Mouse (Mus musculus): ENCODE measurements around the gene Crmp1.
A peak's percentile ranks its signal among the peaks of the same experiment; 100 is the strongest.

Crmp1 gene

DNA sequence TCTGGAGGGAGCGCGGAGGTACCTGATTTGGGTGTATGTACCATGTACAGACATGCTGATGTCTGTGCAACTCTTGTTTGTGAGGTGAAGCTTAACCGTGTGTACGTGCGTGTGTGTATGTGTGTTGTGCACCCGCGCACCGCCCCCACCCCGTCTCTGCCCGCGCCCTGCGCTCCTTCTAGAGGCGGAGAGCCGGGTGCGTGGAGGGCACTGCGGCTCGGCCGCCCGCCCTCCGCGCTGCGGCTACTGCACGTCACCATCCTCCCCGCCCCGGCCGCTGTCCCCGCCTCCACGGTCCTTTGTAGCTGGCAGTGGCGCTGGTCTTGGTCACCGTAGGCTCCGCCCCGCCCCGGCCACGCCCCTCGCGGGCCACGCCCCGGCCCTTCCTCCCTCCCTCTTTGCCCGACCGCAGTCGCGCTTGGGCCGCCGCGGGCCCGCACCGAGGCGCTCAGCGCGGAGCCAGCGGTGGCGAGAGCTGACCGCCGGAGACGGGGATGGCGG is at the start of gene Crmp1:
Gene Crmp1, plus strand, starts transcription at position 290 of the 501 bp plus-strand sequence.
- DNase-seq (ENCODE audit: low read depth, low spot score) = peak; percentile 97

DNA sequence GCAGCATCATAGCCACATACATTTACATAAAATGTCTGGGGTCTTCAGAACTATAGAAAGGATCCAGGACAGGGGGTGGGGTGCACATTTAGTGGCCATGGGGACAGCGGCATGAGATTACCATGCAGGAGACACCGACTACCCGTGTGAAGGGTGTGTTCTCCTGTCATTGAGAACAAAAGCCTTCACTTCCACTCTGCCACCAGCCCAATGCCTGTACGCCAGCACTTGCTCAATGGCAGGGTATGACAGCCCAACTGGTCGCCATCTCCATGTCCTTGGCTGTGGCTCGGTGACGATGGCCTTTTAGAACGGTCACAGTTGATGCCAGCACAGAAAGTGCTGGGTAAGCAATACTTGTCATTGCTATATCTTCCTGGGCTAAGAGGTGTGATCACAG is 45.5 kb upstream of the Crmp1 start:
- no peak for DNase-seq (ENCODE audit: low read depth, low spot score)

GRCm38 (mm10) chr5:37196666-37197250 is 45.0 kb upstream of the Crmp1 start:
- DNase-seq (ENCODE audit: low read depth, low spot score) = no peak

DNA sequence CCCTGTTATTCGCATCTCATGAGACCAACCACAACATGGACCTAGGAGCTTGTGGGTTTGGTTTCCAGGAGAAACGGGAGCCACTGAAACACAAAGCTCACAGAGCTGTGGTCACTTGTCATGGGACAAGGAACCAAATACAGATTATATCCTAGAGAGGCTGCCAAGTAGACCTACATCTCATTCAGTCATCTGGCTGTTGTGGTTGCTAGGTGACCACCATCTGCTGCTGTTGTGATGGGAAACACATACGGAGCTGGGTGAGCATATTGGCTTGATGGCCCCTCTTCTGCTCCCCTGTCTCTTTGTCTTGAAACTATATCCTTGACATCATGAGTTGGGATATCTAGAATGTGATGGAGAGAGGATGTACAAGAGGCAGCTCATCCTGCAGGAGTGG is 44.3 kb upstream of the Crmp1 start:
- no peak for DNase-seq (ENCODE audit: low read depth, low spot score)

DNA sequence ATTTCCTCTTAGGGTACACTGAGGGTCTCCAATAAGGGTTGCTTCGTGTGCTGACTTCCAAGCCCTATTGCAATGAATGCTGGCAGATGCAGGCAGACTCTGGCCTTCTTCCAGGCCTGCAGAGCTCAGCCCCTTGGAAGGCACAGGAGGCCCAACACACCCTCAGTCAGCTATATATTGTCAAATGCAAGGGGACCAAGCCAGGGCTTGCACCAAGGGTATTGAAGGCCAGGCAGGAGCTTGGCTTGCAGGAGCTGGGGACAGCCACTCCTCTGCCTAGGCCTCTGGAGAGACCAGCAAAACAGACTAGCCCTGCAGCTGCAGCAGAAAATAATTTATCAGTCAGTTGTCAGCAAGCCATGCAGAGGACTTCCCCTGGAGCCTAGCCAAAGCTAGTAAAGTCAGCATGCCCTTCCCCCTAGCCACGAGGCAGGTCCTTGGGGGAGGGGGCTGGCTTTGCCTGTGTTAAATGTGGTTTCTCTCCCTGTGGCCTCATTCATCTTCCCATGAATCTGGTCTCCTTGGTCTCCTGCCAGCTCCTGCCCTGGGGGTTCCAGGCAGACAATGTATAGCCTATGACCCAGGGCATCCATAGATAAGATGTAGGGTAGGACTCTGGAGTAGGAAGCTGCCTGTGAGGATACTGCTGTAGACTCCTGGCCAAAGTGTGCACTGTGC is 43.6 kb upstream of the Crmp1 start:
- DNase-seq (ENCODE audit: low read depth, low spot score) = no peak

GRCm38 (mm10) chr5:37202285-37202684 is 39.5 kb upstream of the Crmp1 start:
- no peak for DNase-seq (ENCODE audit: low read depth, low spot score)

DNA sequence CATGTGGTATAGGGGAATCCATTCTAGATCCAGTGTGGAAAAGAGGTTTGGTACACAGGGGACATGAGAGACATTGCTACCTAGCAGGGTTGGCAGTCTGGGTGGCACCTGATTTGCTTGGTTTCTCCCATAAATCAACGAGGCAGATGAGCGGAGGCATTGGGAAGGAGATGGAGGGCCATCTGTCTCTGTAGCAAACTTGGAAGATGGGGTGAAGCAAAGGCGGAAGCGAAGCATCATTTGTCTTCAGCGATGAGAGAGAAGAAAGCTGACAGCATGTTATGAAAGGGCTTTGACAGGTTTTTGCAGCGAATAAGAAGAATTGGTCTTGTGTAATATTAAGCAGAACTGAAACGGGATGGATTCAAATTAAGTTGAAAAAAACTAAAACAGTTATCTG is 36.9 kb upstream of the Crmp1 start:
- peak; percentile 68 for DNase-seq (ENCODE audit: low read depth, low spot score)

DNA sequence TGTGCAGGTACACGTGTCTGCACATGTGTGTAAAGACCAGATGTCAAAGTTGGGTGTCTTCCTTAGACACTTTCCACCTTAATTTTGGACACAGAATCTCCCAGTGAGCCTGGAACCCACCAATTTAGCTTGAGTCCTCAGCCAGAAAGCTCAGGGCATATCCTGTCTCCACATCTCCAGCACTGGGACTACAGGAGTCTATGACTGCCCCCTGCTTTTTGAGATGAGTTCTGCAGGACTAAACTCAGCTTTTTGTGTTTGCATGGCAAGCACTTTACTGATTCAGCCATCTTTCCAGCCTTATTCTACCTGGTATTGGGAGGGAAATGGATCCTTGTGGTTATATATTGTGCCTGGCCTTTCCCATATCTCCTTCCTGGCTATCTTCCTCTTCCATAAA is 36.3 kb upstream of the Crmp1 start:
- DNase-seq (ENCODE audit: low read depth, low spot score) = peak; percentile 52

DNA sequence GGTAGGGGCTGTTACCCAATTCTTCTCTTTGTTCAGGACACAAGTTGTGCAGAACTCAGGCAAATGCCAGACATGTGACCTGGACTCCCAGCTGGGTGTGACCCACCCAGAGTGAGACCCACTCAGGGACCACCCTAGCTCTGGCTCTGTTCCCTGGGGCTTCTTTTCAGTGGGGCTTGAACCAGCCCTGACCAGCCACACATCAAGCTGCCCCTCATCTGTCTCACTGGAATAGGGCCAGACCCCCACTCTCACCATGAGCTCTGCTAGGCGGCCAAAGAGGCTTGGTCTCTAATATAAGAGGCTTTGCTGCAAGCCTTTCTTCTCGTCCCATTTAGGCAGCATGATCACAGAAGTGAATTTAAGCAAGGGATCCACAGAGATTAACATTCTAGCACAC is 35.4 kb upstream of the Crmp1 start:
- DNase-seq (ENCODE audit: low read depth, low spot score) = no peak

- peak; percentile 57 for DNase-seq (ENCODE audit: low read depth, low spot score)
Measured at GRCm38 (mm10) chr5:37212938-37213708, 28.6 kb upstream of the Crmp1 start.

DNA sequence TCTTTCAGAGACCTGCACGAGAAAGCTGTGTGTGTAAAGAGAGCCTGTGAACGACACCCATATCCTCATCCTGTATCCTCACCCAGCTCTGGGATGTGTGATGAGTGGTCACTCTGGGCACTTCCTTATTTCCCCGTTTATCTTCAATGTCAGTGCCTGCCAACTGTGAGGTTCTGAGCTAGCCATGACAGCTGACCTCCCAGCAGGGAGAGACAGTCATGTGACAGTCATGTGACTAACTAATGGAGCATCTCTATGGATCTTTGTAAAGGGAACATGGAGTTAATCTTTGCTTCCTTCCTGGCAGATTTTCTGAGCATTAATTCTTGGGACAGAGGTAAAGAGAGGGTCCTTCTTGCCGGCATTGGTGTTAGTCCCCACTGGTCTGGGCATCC is 28.0 kb upstream of the Crmp1 start:
- DNase-seq (ENCODE audit: low read depth, low spot score) = no peak

DNA sequence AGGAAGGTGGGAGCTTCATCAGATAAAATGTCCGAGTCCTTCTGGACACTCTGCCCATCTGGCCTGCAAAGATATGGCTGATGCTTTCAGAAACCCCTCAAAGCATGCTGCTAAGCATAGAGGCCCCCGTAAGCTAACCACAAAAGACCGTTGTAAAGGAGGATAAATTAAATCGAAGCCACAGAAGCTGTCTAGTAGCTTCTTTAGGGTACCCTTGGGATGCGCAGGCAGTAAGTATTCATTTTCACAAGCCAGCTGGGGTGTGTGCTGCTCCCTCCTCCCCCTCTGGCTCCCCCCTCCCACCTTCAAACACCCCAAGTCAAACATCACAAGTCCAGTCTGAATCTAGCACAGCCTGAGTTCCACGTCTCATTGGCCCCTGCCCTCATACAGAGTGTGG is 27.1 kb upstream of the Crmp1 start:
- no peak for DNase-seq (ENCODE audit: low read depth, low spot score)

GRCm38 (mm10) chr5:37215276-37215675 is 26.5 kb upstream of the Crmp1 start:
- DNase-seq (ENCODE audit: low read depth, low spot score) = no peak

- peak; percentile 46 for DNase-seq (ENCODE audit: low read depth, low spot score)
Measured at GRCm38 (mm10) chr5:37219615-37220014, 22.1 kb upstream of the Crmp1 start.

GRCm38 (mm10) chr5:37220575-37220974 is 21.2 kb upstream of the Crmp1 start:
- DNase-seq (ENCODE audit: low read depth, low spot score) = peak; percentile 78

- no peak for DNase-seq (ENCODE audit: low read depth, low spot score)
Measured at GRCm38 (mm10) chr5:37221563-37221962, 20.2 kb upstream of the Crmp1 start.

DNA sequence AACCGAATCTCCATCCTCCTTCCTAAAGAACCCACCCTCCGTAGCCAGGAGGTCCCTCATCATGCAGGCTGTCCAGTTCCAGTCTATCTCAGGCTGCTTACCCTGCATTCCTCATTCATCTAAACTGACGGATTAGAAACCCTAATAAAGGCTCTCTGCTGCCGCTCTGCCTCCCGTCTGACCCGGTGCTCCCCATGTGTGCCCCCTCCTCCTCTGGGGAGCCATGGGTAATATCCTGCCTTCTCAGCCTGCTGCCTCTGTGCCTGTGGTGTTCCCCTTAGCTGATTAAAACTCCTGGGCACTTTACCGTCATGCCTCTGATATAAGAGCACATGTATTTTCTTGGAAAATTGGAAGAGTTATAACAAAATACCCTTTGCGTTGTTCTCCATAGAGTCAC is 19.4 kb upstream of the Crmp1 start:
- no peak for DNase-seq (ENCODE audit: low read depth, low spot score)

- DNase-seq (ENCODE audit: low read depth, low spot score) = peak; percentile 76
Measured at GRCm38 (mm10) chr5:37225708-37226107, 16.0 kb upstream of the Crmp1 start.

GRCm38 (mm10) chr5:37227956-37228680 is 13.6 kb upstream of the Crmp1 start:
- peak; percentile 70 for DNase-seq (ENCODE audit: low read depth, low spot score)

GRCm38 (mm10) chr5:37228894-37229293 is 12.8 kb upstream of the Crmp1 start:
- no peak for DNase-seq (ENCODE audit: low read depth, low spot score)

DNA sequence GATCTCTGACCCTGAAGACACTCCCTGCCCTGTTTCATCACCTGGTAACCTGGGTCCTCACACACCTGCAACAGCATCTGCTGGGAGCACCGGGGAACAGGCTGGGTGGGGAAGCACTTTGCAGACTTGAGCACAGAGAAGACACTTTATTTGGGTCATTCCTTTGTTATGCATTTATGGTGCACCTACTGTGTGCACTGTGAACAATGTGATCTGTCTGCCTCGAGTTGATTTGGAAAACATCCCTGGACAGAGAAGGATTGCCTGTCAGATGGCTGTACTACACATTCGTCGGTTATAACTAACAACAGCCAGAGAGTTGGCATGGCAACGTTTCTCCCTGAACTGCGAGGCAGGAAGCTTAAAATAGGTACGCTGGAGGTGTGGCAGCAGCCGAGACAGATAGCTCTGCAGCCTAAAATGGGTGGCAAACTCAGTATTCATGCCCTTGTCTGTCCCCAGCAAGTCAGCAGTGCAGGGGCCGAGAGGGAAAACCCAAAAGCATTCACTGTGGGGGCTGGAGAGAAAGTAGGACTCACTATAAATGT is 8.7 kb upstream of the Crmp1 start:
- DNase-seq (ENCODE audit: low read depth, low spot score) = peak; percentile 95

- peak; percentile 83 for DNase-seq (ENCODE audit: low read depth, low spot score)
Measured at GRCm38 (mm10) chr5:37238654-37239053, 3.1 kb upstream of the Crmp1 start.
